Mouse (Mus musculus) forebrain, postnatal 0 days (tissue): ENCODE data around the gene Fzd10. TPM values are rescaled to one million over a fixed set of nuclear protein-coding genes. Genes with fewer than 3 reads are reported as not detected.

Source experiments
- ATAC-seq: fragments of 200-750 bp; cut with Nextera tagmentation; 2 replicates; pipeline ENCODE4 v1.8.0; 2017; ENCODE audit warnings: mild to moderate bottlenecking, moderate library complexity
- DNase-seq: peaks from one replicate; pipeline ENCODE4 v3.0.0-alpha.2; 2015
- H3K27ac ChIP-seq: fragments of 300-500 bp; sonication (generic); 2 replicates; pipeline ENCODE4 v1.5.1; 2014; ENCODE audit warnings: low read depth, mild to moderate bottlenecking, antibody characterized with exemption, low read length, moderate library complexity, mixed read lengths
- H3K27me3 ChIP-seq: fragments of 300-500 bp; sonication (generic); 2 replicates; pipeline ENCODE4 v1.6.1; 2014; ENCODE audit warnings: mild to moderate bottlenecking, low read length, mixed read lengths; ENCODE audit not compliant: insufficient read depth
- H3K36me3 ChIP-seq: fragments of 300-500 bp; sonication (generic); 2 replicates; pipeline ENCODE4 v1.6.1; 2014; ENCODE audit warnings: mild to moderate bottlenecking, moderate library complexity; ENCODE audit not compliant: insufficient read depth
- H3K4me1 ChIP-seq: fragments of 300-500 bp; sonication (generic); 2 replicates; pipeline ENCODE4 v1.6.1; 2014; ENCODE audit warnings: antibody characterized with exemption; ENCODE audit not compliant: insufficient read depth
- H3K4me2 ChIP-seq: fragments of 300-500 bp; sonication (generic); 2 replicates; pipeline ENCODE4 v1.6.1; 2014; ENCODE audit warnings: low read depth, mild to moderate bottlenecking, moderate library complexity
- H3K4me3 ChIP-seq: fragments of 300-500 bp; sonication (generic); 2 replicates; pipeline ENCODE4 v1.5.1; 2014; ENCODE audit warnings: low read depth, low read length, mixed read lengths
- H3K9ac ChIP-seq: fragments of 300-500 bp; sonication (generic); 2 replicates; pipeline ENCODE4 v1.6.1; 2014; ENCODE audit warnings: mild to moderate bottlenecking
- H3K9me3 ChIP-seq: fragments of 300-500 bp; sonication (generic); 2 replicates; pipeline ENCODE4 v1.6.1; 2016; ENCODE audit warnings: low read length
- CTCF ChIP-seq: sonication (generic); IDR thresholded peaks from 2 replicates; pipeline ENCODE4 v1.5.1; 2016; ENCODE audit warnings: antibody characterized with exemption, control low read depth, low read depth
- WGBS: fragments of 180-500 bp; shearing (Covaris S2); extraction: QIAGEN DNeasy Blood & Tissue Kit; methylation state at CpG from one replicate; pipeline ENCODE4 v1.1.7; 2014; 5-methylcytosine and 5-hydroxymethylcytosine counted together
- polyA plus RNA-seq: library from polyadenylated mRNA; unstranded; fragments of >200 nt; fragmentation: Nextera tagmentation; extraction: Ambion mirVana; gene quantifications from 2 replicates; pipeline ENCODE4 v1.2.1, GENCODE M21; 2015
- total RNA-seq: library from RNA; depleted of rRNA; stranded (reverse); fragments of >200 nt; gene quantifications from 2 replicates; pipeline ENCODE4 v1.2.3, GENCODE M21; 2014

The Fzd10 gene
- total and polyA plus RNA-seq, 2 experiments from 2014 or later: 2.2 to 9.2 TPM

GRCm38 (mm10) chr5:128589231-128589630, 11.4 kb upstream of the Fzd10 start:
- Histone ChIP-seq H3K4me2 (no peak overlapping the region), H3K36me3 (no peaks in the 10 kb centered on the region), H3K27me3 (peaks cover 14% of the 10 kb centered on the region; the same call in 1 of the 2 replicates), H3K4me1 (no peaks in the 10 kb centered on the region), H3K9me3 (0 out of 2 replicates have a peak, but pooled peaks cover 5% of the 10 kb centered on the region), H3K9ac (no peak overlapping the region), H3K4me3 (no peak overlapping the region), H3K27ac (no peak overlapping the region)
- ATAC-seq (no peak), DNase-seq (no peak)
- WGBS: 61% methylated on average over 1 of the region's 1 CpGs
- no peak for TF ChIP-seq CTCF

- ATAC-seq (no peak), DNase-seq (no peak)
- Histone ChIP-seq H3K4me1 (no peaks in the 10 kb centered on the region), H3K4me3 (no peak overlapping the region), H3K9ac (no peak overlapping the region), H3K9me3 (0 out of 2 replicates have a peak, but pooled peaks cover 4% of the 10 kb centered on the region), H3K4me2 (no peak overlapping the region), H3K27ac (no peak overlapping the region), H3K36me3 (no peaks in the 10 kb centered on the region), H3K27me3 (peaks cover 51% of the 10 kb centered on the region)
- 79% methylated on average over 13 of the region's 13 CpGs for WGBS
- no peak for TF ChIP-seq CTCF
Measured at GRCm38 (mm10) chr5:128593446-128593845, 7.2 kb upstream of the Fzd10 start.

- Histone ChIP-seq H3K36me3 (no peaks in the 10 kb centered on the region), H3K27ac (no peak overlapping the region), H3K4me1 (0 out of 2 replicates have a peak, but pooled peaks cover 3% of the 10 kb centered on the region), H3K4me2 (peak overlapping the region; percentile 45), H3K27me3 (peaks cover 72% of the 10 kb centered on the region), H3K9ac (no peak overlapping the region), H3K4me3 (peak overlapping the region; percentile 31), H3K9me3 (no peaks in the 10 kb centered on the region)
- no peak for TF ChIP-seq CTCF
- peak; percentile 51 for DNase-seq
- 2% methylated on average over 20 of the region's 20 CpGs for WGBS
- peak; percentile 17; the same call in 1 of the 2 replicates for ATAC-seq
Measured at GRCm38 (mm10) chr5:128596813-128597212, 3.8 kb upstream of the Fzd10 start.

- 0 out of 2 replicates have a peak, but pooled peaks cover 3% of the 10 kb centered on the region for H3K4me1 ChIP-seq
- no peak for ATAC-seq
- H3K4me2 ChIP-seq: peak overlapping the region; percentile 45; the same call in 1 of the 2 replicates
- H3K36me3 ChIP-seq: no peaks in the 10 kb centered on the region
- peaks cover 78% of the 10 kb centered on the region for H3K27me3 ChIP-seq
- WGBS: 9% methylated on average over 4 of the region's 4 CpGs
- no peak overlapping the region for H3K9ac ChIP-seq
- TF ChIP-seq CTCF: no peak
- H3K4me3 ChIP-seq: no peak overlapping the region
- no peak overlapping the region for H3K27ac ChIP-seq
- DNase-seq: no peak
- no peaks in the 10 kb centered on the region for H3K9me3 ChIP-seq
Measured at GRCm38 (mm10) chr5:128597381-128597780, 3.3 kb upstream of the Fzd10 start.

- Histone ChIP-seq H3K27me3 (peaks cover 82% of the 10 kb centered on the region), H3K9ac (no peak overlapping the region), H3K4me3 (no peak overlapping the region), H3K4me2 (0 out of 2 replicates have a peak overlapping the region, but pooled peaks have one; percentile 2), H3K36me3 (no peaks in the 10 kb centered on the region), H3K9me3 (no peaks in the 10 kb centered on the region), H3K4me1 (0 out of 2 replicates have a peak, but pooled peaks cover 3% of the 10 kb centered on the region), H3K27ac (no peak overlapping the region)
- no peak for ATAC-seq
- peak; percentile 40 for DNase-seq
- no peak for TF ChIP-seq CTCF
- whole genome bisulfite sequencing: 1% methylated on average over 10 of the region's 10 CpGs
Measured at GRCm38 (mm10) chr5:128598191-128598720, 2.4 kb upstream of the Fzd10 start.

- Histone ChIP-seq H3K4me3 (peak overlapping the region; percentile 43; the same call in 1 of the 2 replicates), H3K4me1 (0 out of 2 replicates have a peak, but pooled peaks cover 3% of the 10 kb centered on the region), H3K36me3 (no peaks in the 10 kb centered on the region), H3K4me2 (peak overlapping the region; percentile 89; the same call in 1 of the 2 replicates), H3K9me3 (no peaks in the 10 kb centered on the region), H3K27me3 (peaks cover 80% of the 10 kb centered on the region), H3K9ac (no peak overlapping the region), H3K27ac (no peak overlapping the region)
- ATAC-seq: no peak
- no peak for TF ChIP-seq CTCF
- no peak for DNase-seq
- under 1% methylated on average over 20 of the region's 20 CpGs for WGBS
Measured at GRCm38 (mm10) chr5:128598760-128599364, 1.8 kb upstream of the Fzd10 start.

GRCm38 (mm10) chr5:128599365-128600071, 1.1 kb upstream of the Fzd10 start:
- WGBS: 5% methylated on average over 28 of the region's 28 CpGs
- no peak for TF ChIP-seq CTCF
- Histone ChIP-seq H3K4me1 (0 out of 2 replicates have a peak, but pooled peaks cover 3% of the 10 kb centered on the region), H3K4me2 (peak overlapping the region; percentile 89), H3K9ac (no peak overlapping the region), H3K27ac (no peak overlapping the region), H3K27me3 (peaks cover 80% of the 10 kb centered on the region), H3K4me3 (peak overlapping the region; percentile 43), H3K9me3 (no peaks in the 10 kb centered on the region), H3K36me3 (no peaks in the 10 kb centered on the region)
- no peak for DNase-seq
- ATAC-seq: no peak
